In genomic region chr8:84513765-84514164, GRCm38 (mm10) we compare ENCODE assay signal across 10 mouse cellular contexts.
DNase-seq lines count a peak whose midpoint lies in the region; ATAC-seq and TF ChIP-seq lines count a peak whose summit lies in the region.
"Had no signal": no experiment of that assay in that cellular context is flagged by ENCODE, and none has a peak within 500 bp of the region (broad histone marks: within the 10 kb centered on the region; RNA-seq: fewer than 3 reads in every experiment).

No protein-coding gene starts in this region.

- no peaks in the 10 kb centered on the region for H3K27me3 ChIP-seq in forebrain, embryonic 11.5 days (ENCODE audit: control insufficient read depth, insufficient read depth, low read length)
- no peaks in the 10 kb centered on the region for H3K27me3 ChIP-seq in forebrain, embryonic 10.5 days (ENCODE audit: poor library complexity, severe bottlenecking)
- no peaks in the 10 kb centered on the region for H3K27me3 ChIP-seq in hindbrain, embryonic 16.5 days (replicated peaks; ENCODE audit: control insufficient read depth, insufficient read depth, low read length)
- H3K27me3 ChIP-seq: heart, embryonic 15.5 days had no signal

- H3K27ac ChIP-seq in forebrain, embryonic 11.5 days (ENCODE audit: low read depth, low read length): no peak overlapping the region
- H3K27ac ChIP-seq in forebrain, embryonic 10.5 days: no peak overlapping the region
- H3K27ac ChIP-seq in hindbrain, embryonic 16.5 days (ENCODE audit: low read depth, low read length): no peak overlapping the region
- H3K27ac ChIP-seq: heart, embryonic 15.5 days had no signal

- no peaks in the 10 kb centered on the region for H3K36me3 ChIP-seq in forebrain, embryonic 11.5 days (ENCODE audit: control insufficient read depth, insufficient read depth, low read length)
- peaks cover 2% of the 10 kb centered on the region for H3K36me3 ChIP-seq in forebrain, embryonic 10.5 days (replicated peaks)
- no peaks in the 10 kb centered on the region for H3K36me3 ChIP-seq in hindbrain, embryonic 16.5 days (ENCODE audit: control insufficient read depth, insufficient read depth, low read length)
- H3K36me3 ChIP-seq: heart, embryonic 15.5 days had no signal

- H3K9me3 ChIP-seq in forebrain, embryonic 11.5 days (ENCODE audit: control insufficient read depth, low read length): no peaks in the 10 kb centered on the region
- H3K9me3 ChIP-seq in forebrain, embryonic 10.5 days: no peaks in the 10 kb centered on the region
- no peaks in the 10 kb centered on the region for H3K9me3 ChIP-seq in hindbrain, embryonic 16.5 days (ENCODE audit: control insufficient read depth, low read length)
- H3K9me3 ChIP-seq: heart, embryonic 15.5 days; megakaryocyte, embryonic 14.5 days had no signal

- H3K4me2 ChIP-seq in forebrain, embryonic 11.5 days (ENCODE audit: low read depth, low read length, severe bottlenecking): no peak overlapping the region
- no peak overlapping the region for H3K4me2 ChIP-seq in hindbrain, embryonic 16.5 days (ENCODE audit: low read length)
- H3K4me2 ChIP-seq: heart, embryonic 15.5 days had no signal

- 28% methylated on average over 2 of the region's 2 CpGs for WGBS in forebrain, embryonic 11.5 days
- 32% methylated on average over 2 of the region's 2 CpGs for WGBS in forebrain, embryonic 10.5 days
- WGBS in lung, adult 2 months: 11% methylated on average over 2 of the region's 2 CpGs
- 24% methylated on average over 2 of the region's 2 CpGs for WGBS in hindbrain, embryonic 16.5 days

- no peak overlapping the region for H3K4me3 ChIP-seq in forebrain, embryonic 11.5 days (ENCODE audit: low read depth, low read length)
- no peak overlapping the region for H3K4me3 ChIP-seq in forebrain, embryonic 10.5 days
- H3K4me3 ChIP-seq in lung, adult 2 months (replicated peaks; ENCODE audit: extremely low read depth, low read depth, low read length): no peak overlapping the region
- no peak overlapping the region for H3K4me3 ChIP-seq in hindbrain, embryonic 16.5 days (ENCODE audit: low read length)
- H3K4me3 ChIP-seq: heart, embryonic 15.5 days; megakaryocyte, embryonic 14.5 days had no signal

- DNase-seq in forebrain, embryonic 11.5 days (ENCODE audit: low spot score): no peak
- DNase-seq in forebrain, embryonic 10.5 days (ENCODE audit: extremely low spot score, low spot score): no peak
- peak; percentile 8 for DNase-seq in lung, adult 2 months
- DNase-seq in lung, postnatal 4 days: no peak
- DNase-seq in brain, embryonic 14.5 days (ENCODE audit: low read depth): peak; percentile 29
- DNase-seq in ovary, postnatal 36 days (ENCODE audit: low spot score): no peak
- no peak for DNase-seq in natural killer cell, adult 2 months (ENCODE audit: low spot score in 2 of 2)

- TF ChIP-seq POLR2A in lung, adult 2 months (IDR thresholded peaks at IDR 0.05; ENCODE audit: borderline replicate concordance, extremely low read depth, low read depth, low read length): no peak
- TF ChIP-seq POLR2A in brain, embryonic 14.5 days (IDR thresholded peaks at IDR 0.05; ENCODE audit: borderline replicate concordance, extremely low read depth, insufficient read depth, insufficient read length, poor library complexity, severe bottlenecking): no peak

- no peak overlapping the region for H3K9ac ChIP-seq in forebrain, embryonic 11.5 days (ENCODE audit: low read length)
- H3K9ac ChIP-seq in hindbrain, embryonic 16.5 days (ENCODE audit: low read depth, low read length): no peak overlapping the region
- H3K9ac ChIP-seq: heart, embryonic 15.5 days had no signal

- peak; percentile 49 for TF ChIP-seq CTCF in lung, adult 2 months (IDR thresholded peaks at IDR 0.05; ENCODE audit: insufficient read depth, low read length)
- peak; percentile 58 for TF ChIP-seq CTCF in brain, embryonic 14.5 days (IDR thresholded peaks at IDR 0.05; ENCODE audit: borderline replicate concordance, extremely low read depth, insufficient read depth, insufficient read length)

- H3K4me1 ChIP-seq in forebrain, embryonic 11.5 days (replicated peaks; ENCODE audit: control insufficient read depth, insufficient read depth, low read length): no peaks in the 10 kb centered on the region
- no peaks in the 10 kb centered on the region for H3K4me1 ChIP-seq in forebrain, embryonic 10.5 days
- H3K4me1 ChIP-seq in lung, adult 2 months (ENCODE audit: control insufficient read depth, insufficient read depth, low read length): no peaks in the 10 kb centered on the region
- H3K4me1 ChIP-seq in hindbrain, embryonic 16.5 days (ENCODE audit: control insufficient read depth, insufficient read depth, low read depth, low read length): no peaks in the 10 kb centered on the region; the same call in 1 of the 2 replicates
- H3K4me1 ChIP-seq: heart, embryonic 15.5 days; megakaryocyte, embryonic 14.5 days had no signal

- ATAC-seq in forebrain, embryonic 11.5 days (replicated peaks; ENCODE audit: low FRiP score): 0 out of 2 replicates have a peak, but pooled peaks have one; percentile 10
- peak; percentile 24; the same call in 1 of the 2 replicates for ATAC-seq in hindbrain, embryonic 16.5 days

Comparison
In these comparisons a context has a peak if more than half of its experiments do, and no peak if none do; other contexts are left out.
1. DNase-seq: peak in lung, adult 2 months (single experiment) and brain, embryonic 14.5 days (single experiment); none in forebrain, embryonic 11.5 days (single experiment), forebrain, embryonic 10.5 days (single experiment), lung, postnatal 4 days (0 of 2), ovary, postnatal 36 days (single experiment) and natural killer cell, adult 2 months (0 of 2).